Mouse (Mus musculus): ENCODE data around the gene Rgs17.

DNA sequence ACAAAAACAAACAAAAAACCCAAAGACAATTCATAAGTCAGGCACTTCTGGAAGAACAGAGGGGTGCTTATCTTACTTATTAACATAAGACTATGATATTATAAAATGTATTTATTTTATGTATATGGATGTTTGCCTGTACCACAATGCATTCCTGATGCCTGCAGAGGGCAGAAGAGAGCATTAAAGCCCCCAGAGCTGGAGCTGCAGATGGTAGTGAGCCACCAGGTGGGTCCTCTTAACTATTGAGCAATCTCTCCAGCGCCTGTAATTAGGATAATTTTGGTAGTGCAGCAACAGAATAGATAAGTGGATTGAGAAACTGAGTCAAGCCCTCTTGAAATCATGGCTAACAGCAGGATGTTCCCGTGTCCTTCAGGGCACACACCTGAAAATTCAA is 56.2 kb downstream of the Rgs17 start:
- no peak for TF ChIP-seq POLR2A (IDR thresholded peaks at IDR 0.05; ENCODE audit: insufficient read depth, low read depth, low read length)
- TF ChIP-seq EP300 (IDR thresholded peaks at IDR 0.05; ENCODE audit: insufficient read depth, low read depth, low read length): no peak
- TF ChIP-seq CTCF (IDR thresholded peaks at IDR 0.05): peak; percentile 31

Data from heart, adult 2 months (tissue).